Mouse (Mus musculus) left cerebral cortex, adult 11 months (tissue): Measurements from ENCODE around the gene Rab39b.

Source experiments
- DNase-seq: peaks from one replicate; pipeline ENCODE4 v3.0.0; 2022; ENCODE audit warnings: low spot score

Rab39b gene

DNA sequence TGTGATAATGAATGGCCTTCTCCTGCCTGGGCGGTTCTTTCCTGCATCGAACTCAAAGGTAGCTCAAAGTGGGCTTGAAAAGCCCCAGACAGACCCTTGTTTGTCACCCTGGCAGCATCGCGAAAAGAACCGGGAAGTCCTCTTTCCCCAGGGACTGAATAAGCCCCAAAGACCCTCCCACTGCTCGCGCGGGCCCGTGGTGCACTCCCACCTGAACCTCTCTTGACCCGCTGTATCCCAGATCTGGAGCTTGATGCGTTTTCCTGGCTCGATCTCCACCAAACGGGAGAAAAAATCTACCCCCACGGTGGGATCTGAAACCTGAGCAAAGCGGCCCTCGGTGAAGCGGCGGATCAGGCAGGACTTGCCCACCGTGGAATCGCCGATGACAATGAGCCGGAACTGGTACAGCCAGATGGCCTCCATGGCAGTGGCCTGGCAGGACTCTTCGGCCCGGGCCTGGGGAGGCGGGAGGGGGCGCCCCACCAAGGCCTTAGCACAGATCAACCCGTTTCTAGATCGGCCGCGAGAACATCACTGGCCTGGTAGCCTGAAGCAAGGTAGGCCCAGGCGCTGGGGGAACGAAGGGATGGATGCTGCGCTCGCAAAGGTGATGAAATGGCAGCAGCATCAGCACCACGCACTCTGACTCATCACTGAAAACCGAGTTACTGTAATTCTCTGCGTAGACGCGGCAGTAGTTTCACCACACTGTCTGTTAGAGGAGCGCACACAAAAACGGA is at the start of gene Rab39b:
Gene Rab39b, minus strand, starts transcription at position 650 of the 743 bp plus-strand sequence.
- DNase-seq: peak; percentile 18

DNA sequence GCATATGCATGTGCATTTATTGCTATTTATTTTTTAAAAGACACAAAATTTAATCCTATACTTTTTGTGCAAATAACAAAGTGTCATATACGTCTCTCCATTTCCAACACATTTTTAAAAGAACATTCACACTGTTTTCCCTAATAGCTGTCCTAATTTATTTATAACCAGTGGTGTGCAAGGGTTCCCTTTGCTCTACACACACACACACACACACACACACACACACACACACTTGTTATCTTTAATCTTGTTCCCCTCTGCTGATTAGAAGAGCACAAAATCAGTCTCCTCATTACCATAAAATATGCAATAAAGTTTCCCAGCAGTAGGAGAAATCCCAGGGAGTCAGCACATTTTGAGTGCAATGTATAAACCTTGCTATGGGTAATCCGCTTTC is 508 bp upstream of the Rab39b start:
- DNase-seq: no peak
